Mouse (Mus musculus) neural tube, embryonic 14.5 days (tissue): Measurements from ENCODE around the gene Alox5ap. TPM values are rescaled to one million over a fixed set of nuclear protein-coding genes. Genes with fewer than 3 reads are reported as not detected.

Experiments used
- ATAC-seq: fragments of 200-750 bp; cut with Nextera tagmentation; 2 replicates; pipeline ENCODE4 v1.8.0; 2017; ENCODE audit warnings: low read depth, mild to moderate bottlenecking, moderate TSS enrichment, moderate library complexity
- H3K27ac ChIP-seq: fragments of 300-500 bp; sonication (generic); 2 replicates; pipeline ENCODE4 v1.5.1; 2014; ENCODE audit warnings: low read depth, mild to moderate bottlenecking, control low read depth, low read length, moderate library complexity, mixed read lengths
- H3K27me3 ChIP-seq: fragments of 300-500 bp; sonication (generic); 2 replicates; pipeline ENCODE4 v1.6.1; 2014; ENCODE audit warnings: low read length; ENCODE audit not compliant: control insufficient read depth, insufficient read depth
- H3K36me3 ChIP-seq: fragments of 300-500 bp; sonication (generic); 2 replicates; pipeline ENCODE4 v1.6.1; 2014; ENCODE audit warnings: low read length, mixed read lengths; ENCODE audit not compliant: control insufficient read depth, insufficient read depth
- H3K4me1 ChIP-seq: fragments of 300-500 bp; sonication (generic); 2 replicates; pipeline ENCODE4 v1.6.1; 2014; ENCODE audit warnings: low read length; ENCODE audit not compliant: control insufficient read depth, insufficient read depth
- H3K4me2 ChIP-seq: fragments of 300-500 bp; sonication (generic); 2 replicates; pipeline ENCODE4 v1.6.1; 2014; ENCODE audit warnings: mild to moderate bottlenecking, low read depth, low read length, control low read depth
- H3K4me3 ChIP-seq: fragments of 300-500 bp; sonication (generic); 2 replicates; pipeline ENCODE4 v1.5.1; 2014; ENCODE audit warnings: low read depth, low read length, control low read depth, mixed read lengths
- H3K9ac ChIP-seq: fragments of 300-500 bp; sonication (generic); replicated peaks from 2 replicates; pipeline ENCODE4 v1.6.1; 2014; ENCODE audit warnings: low read depth, mild to moderate bottlenecking, control low read depth, low read length, mixed read lengths
- H3K9me3 ChIP-seq: fragments of 300-500 bp; sonication (generic); 2 replicates; pipeline ENCODE4 v1.6.1; 2016; ENCODE audit warnings: low read length; ENCODE audit not compliant: control insufficient read depth
- WGBS: fragments of 180-500 bp; shearing (Covaris S2); extraction: QIAGEN DNeasy Blood & Tissue Kit; methylation state at CpG from one replicate; pipeline ENCODE4 v1.1.7; 2014; 5-methylcytosine and 5-hydroxymethylcytosine counted together
- polyA plus RNA-seq: library from polyadenylated mRNA; unstranded; fragments of >200 nt; fragmentation: Nextera tagmentation; extraction: Ambion mirVana; gene quantifications from 2 replicates; pipeline ENCODE4 v1.2.1, GENCODE M21; 2014

Alox5ap gene
- polyA plus RNA-seq, 1 experiment from 2014 or later = 11.0 TPM

DNA sequence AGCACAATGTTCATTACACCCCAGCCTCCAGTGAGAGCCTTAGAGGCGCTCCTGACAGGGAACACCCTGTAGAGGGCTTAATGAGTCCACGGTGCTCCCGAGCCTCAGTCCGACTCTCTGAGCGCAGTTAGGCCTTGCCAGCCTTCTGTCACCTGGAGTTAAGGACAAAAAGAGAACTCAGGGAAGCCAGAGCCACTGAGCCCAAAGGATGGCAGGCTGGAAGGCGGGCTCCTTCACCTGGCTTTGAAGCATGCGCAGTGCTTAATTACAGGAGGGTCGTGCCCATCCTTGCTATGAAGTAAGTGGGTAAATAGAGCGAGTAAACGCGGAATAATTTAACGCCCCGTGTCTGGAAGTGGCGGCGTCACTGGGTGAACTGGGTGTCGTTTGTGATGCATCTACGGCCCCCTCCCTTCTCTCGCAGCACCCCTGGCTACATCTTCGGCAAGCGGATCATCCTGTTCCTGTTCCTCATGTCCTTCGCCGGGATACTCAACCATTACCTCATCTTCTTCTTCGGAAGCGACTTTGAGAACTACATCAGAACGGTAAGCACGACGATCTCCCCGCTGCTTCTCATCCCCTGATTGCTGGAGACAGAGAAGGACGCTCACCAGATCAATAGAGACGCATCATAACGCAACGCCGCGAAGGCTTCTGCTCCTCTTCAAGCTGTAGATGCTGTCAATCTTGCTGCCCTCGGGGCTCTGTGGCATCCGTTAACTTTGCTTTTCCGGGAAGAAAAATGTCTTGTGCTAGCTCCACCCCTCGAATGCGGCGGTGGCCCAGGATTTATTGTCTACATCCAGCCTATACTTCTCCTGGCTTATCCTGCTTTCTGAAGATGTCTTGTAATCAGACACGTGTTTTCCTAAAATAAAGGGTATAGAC is 22.8 kb downstream of the Alox5ap start:
- no peaks in the 10 kb centered on the region for H3K27me3 ChIP-seq
- ATAC-seq = no peak; the same call in 1 of the 2 replicates

DNA sequence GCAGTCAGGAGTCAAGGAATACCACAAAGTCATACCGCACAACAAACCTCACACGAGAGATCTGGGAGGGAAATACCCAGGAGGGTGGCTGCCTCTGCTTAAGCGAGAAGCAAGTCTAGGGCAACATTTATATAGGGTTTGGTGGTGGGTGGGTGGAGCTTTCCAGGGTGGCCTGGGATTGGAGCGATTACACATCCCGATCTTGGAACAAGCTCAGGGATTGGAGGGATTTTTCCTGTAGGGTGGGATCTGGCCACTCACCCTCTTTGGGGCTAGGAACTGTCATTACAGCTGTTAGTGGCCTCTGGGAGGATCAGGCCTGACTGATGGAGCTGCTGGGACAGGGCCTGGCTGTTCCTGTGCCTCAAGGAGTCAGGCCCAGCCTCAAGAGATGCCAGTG is 26.7 kb downstream of the Alox5ap start:
- Histone ChIP-seq H3K4me3 (no peak overlapping the region), H3K4me2 (no peak overlapping the region), H3K4me1 (no peaks in the 10 kb centered on the region), H3K36me3 (no peaks in the 10 kb centered on the region), H3K9me3 (no peaks in the 10 kb centered on the region), H3K27me3 (no peaks in the 10 kb centered on the region), H3K27ac (no peak overlapping the region), H3K9ac (no peak overlapping the region)
- 85% methylated on average over 5 of the region's 5 CpGs for WGBS
- no peak for ATAC-seq

More for the DNA sequence above, 22.8 kb downstream of the Alox5ap start:
- H3K9ac ChIP-seq = peak overlapping the region; percentile 46
- peak overlapping the region; percentile 12; the same call in 1 of the 2 replicates for H3K27ac ChIP-seq
- WGBS = 16% methylated on average over 41 of the region's 41 CpGs
- no peaks in the 10 kb centered on the region for H3K4me1 ChIP-seq
- H3K36me3 ChIP-seq = no peaks in the 10 kb centered on the region
- peak overlapping the region; percentile 31 for H3K4me3 ChIP-seq
- H3K4me2 ChIP-seq = peak overlapping the region; percentile 54
- H3K9me3 ChIP-seq = no peaks in the 10 kb centered on the region

DNA sequence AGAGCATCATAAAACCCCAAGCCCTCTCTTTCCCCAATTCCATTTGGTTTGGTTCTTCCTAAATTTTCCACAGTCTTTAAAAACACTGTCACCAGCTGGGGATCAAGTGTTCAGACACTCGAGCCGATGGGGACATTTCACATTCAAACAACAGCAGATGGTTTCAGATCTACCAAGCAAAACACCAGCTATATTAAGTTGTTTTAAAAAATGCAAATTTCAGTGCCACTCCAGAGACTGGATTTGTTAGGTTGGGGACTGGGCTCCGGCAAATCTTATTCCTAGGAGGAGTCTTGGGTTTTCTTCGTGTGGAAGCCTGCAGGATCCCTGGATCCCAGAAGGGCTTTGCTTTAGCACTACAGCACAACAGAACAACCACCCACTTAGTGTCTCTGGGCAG is 28.5 kb downstream of the Alox5ap start:
- WGBS = 67% methylated on average over 4 of the region's 4 CpGs

DNA sequence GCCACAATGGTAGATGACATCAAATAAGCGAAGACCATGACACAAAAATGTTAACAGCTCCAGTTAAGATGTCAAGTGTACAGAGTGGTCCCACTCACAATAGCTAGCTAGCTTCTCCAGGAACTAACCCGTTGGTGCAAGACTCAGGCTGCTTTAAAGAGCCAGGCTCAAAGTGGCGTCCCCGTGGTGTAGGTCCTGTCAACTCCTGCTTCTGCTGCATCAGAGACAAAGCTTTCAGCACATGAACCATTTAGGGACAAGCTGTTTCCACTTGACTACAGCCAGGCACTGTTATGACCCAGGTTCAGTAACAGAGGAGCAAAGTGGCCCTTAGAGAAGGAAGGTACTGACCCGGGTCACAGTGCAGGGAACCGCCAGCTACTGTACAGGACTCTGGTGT is 32.2 kb downstream of the Alox5ap start:
- 94% methylated on average over 6 of the region's 6 CpGs for WGBS
- no peaks in the 10 kb centered on the region for H3K36me3 ChIP-seq
- no peak overlapping the region for H3K27ac ChIP-seq
- H3K4me2 ChIP-seq = no peak overlapping the region
- no peaks in the 10 kb centered on the region for H3K27me3 ChIP-seq
- no peak for ATAC-seq
- H3K4me3 ChIP-seq = no peak overlapping the region
- H3K9ac ChIP-seq = no peak overlapping the region
- no peaks in the 10 kb centered on the region for H3K9me3 ChIP-seq
- no peaks in the 10 kb centered on the region for H3K4me1 ChIP-seq

More for the DNA sequence above, 28.5 kb downstream of the Alox5ap start:
- no peaks in the 10 kb centered on the region for H3K36me3 ChIP-seq
- no peak overlapping the region for H3K4me3 ChIP-seq
- H3K9ac ChIP-seq = no peak overlapping the region
- no peak overlapping the region for H3K27ac ChIP-seq
- no peak for ATAC-seq
- H3K27me3 ChIP-seq = no peaks in the 10 kb centered on the region
- no peak overlapping the region for H3K4me2 ChIP-seq
- H3K4me1 ChIP-seq = no peaks in the 10 kb centered on the region
- H3K9me3 ChIP-seq = no peaks in the 10 kb centered on the region

- Histone ChIP-seq H3K4me3 (no peak overlapping the region), H3K4me1 (no peaks in the 10 kb centered on the region), H3K36me3 (no peaks in the 10 kb centered on the region), H3K9me3 (no peaks in the 10 kb centered on the region), H3K27me3 (no peaks in the 10 kb centered on the region), H3K27ac (no peak overlapping the region), H3K9ac (no peak overlapping the region), H3K4me2 (no peak overlapping the region)
- ATAC-seq = no peak
- 65% methylated on average over 2 of the region's 2 CpGs for WGBS
Observed at GRCm38 (mm10) chr5:149297464-149297863, 32.9 kb downstream of the Alox5ap start.

DNA sequence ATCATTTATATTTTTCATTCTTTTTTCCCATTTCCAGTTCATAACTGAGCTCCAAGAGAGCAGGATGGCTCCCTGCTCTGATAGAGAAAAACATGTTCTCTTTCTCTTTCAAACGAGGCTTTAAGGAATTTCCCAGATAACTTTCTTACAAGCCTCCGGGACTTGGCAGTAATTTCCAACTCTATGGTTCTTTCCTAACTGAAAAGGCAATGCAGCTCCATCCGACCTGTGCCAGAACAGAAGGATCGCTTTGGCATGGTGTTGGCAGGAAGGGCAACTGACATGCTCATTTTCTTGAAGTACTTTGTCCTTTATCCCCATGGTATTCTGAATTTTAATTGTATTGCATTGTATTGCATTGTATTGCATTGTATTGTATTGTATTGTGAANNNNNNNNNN is 33.7 kb downstream of the Alox5ap start:
- Histone ChIP-seq H3K27me3 (no peaks in the 10 kb centered on the region), H3K9ac (no peak overlapping the region), H3K27ac (no peak overlapping the region), H3K4me3 (no peak overlapping the region), H3K4me2 (no peak overlapping the region), H3K4me1 (no peaks in the 10 kb centered on the region), H3K9me3 (no peaks in the 10 kb centered on the region), H3K36me3 (no peaks in the 10 kb centered on the region)
- no peak for ATAC-seq
- 67% methylated on average over 4 of the region's 4 CpGs for WGBS

DNA sequence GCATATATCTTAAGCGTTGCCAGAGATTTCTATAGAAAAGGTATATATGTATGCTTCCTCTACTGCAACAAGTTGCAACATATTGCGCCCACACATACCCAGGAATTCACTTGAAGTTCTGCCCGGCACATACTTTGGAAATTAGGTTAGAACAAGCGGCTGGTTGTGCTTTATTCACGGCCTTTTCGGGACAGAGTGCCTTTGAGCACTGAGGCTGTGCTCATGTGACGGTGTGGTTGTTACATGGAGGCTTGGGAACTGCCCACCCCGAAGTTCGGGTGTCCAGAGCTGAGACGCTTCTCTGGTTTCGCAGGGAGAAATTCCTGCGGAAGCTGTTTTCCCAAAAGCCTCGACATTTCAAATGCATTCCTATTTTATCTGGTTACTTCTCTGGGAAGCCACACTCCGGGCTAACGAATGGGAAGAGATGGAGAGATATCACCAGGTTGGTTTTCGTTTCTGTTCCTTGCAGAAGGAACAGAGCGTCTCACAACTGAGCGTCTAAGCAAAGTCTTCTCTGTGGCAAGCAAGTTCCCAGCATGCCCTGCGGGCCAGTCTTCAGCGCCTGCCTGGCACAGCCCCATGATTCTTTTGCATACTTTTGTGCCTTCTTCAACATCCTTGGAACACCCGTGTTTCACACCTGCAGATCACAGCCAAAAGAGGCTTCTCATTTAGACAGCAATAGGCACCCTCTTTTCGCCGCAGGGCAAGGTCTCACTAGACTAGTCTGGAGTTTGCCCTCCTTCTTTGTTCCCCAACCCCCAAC is 48.5 kb downstream of the Alox5ap start:
- WGBS = 74% methylated on average over 23 of the region's 23 CpGs
- Histone ChIP-seq H3K9me3 (no peaks in the 10 kb centered on the region), H3K4me3 (no peak overlapping the region), H3K27me3 (no peaks in the 10 kb centered on the region), H3K27ac (no peak overlapping the region), H3K36me3 (no peaks in the 10 kb centered on the region), H3K9ac (no peak overlapping the region), H3K4me1 (peaks cover 7% of the 10 kb centered on the region), H3K4me2 (no peak overlapping the region)
- ATAC-seq = no peak

DNA sequence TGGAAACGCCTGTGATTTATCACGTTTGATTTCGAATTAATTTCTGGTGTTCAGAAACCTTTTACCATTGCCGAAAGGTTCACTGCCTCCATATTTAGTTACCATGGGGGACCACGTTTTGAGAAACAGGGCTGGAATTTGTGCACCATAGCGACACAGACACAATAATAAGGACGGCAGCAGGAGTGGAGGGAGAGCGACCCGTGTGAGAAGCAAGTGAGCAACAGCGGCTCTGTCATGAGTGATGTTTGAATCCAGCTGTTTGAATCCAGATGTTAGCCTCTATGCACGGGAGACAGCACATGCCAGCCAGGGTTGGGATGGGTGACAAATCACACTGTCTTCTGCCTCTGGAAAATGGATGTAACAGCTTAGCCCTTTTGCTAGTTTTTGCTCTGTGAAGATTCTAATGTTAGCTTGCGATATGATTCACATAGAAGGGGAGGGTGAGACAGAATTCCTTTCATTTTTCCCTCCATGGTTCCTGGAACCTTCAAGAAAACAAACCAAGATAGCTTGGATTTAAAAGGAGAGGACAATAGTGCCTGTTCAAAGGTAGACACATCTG is 50.0 kb downstream of the Alox5ap start:
- Histone ChIP-seq H3K27me3 (no peaks in the 10 kb centered on the region), H3K9ac (no peak overlapping the region), H3K27ac (no peak overlapping the region), H3K4me1 (peaks cover 7% of the 10 kb centered on the region), H3K4me2 (no peak overlapping the region), H3K36me3 (no peaks in the 10 kb centered on the region), H3K9me3 (no peaks in the 10 kb centered on the region), H3K4me3 (no peak overlapping the region)
- 81% methylated on average over 12 of the region's 12 CpGs for WGBS
- ATAC-seq = no peak

DNA sequence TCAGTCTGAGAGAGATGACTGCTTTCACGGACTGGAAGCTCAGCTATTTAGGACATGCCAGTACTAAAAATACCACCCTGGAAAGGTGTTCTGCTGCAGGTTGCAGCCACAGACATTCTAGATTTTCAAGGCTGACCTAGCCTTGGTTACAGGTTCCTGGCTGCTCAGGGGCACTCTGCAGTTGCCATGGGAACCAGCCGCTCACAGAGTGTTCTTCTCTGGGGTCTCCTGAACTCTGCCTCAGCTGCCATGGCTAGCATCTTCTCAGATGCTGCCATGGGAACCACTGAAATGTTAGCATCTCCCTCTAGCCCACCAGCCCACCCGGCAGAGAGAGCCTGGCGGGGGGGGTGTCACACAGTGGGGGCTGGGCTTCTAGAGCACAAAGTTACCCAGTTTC is 52.4 kb downstream of the Alox5ap start:
- WGBS = 15% methylated on average over 4 of the region's 4 CpGs
- Histone ChIP-seq H3K4me1 (peaks cover 21% of the 10 kb centered on the region), H3K9ac (no peak overlapping the region), H3K27me3 (no peaks in the 10 kb centered on the region), H3K27ac (no peak overlapping the region), H3K36me3 (no peaks in the 10 kb centered on the region), H3K4me2 (no peak overlapping the region), H3K9me3 (no peaks in the 10 kb centered on the region), H3K4me3 (no peak overlapping the region)
- peak; percentile 50; the same call in 1 of the 2 replicates for ATAC-seq
